Mouse (Mus musculus): ENCODE results near the gene Sertad2.

Gene Sertad2

GRCm38 (mm10) chr11:20542739-20543452 is at the start of gene Sertad2:
Gene Sertad2, plus strand, starts transcription at chr11:20543253.
- peak; percentile 100 for DNase-seq

DNA sequence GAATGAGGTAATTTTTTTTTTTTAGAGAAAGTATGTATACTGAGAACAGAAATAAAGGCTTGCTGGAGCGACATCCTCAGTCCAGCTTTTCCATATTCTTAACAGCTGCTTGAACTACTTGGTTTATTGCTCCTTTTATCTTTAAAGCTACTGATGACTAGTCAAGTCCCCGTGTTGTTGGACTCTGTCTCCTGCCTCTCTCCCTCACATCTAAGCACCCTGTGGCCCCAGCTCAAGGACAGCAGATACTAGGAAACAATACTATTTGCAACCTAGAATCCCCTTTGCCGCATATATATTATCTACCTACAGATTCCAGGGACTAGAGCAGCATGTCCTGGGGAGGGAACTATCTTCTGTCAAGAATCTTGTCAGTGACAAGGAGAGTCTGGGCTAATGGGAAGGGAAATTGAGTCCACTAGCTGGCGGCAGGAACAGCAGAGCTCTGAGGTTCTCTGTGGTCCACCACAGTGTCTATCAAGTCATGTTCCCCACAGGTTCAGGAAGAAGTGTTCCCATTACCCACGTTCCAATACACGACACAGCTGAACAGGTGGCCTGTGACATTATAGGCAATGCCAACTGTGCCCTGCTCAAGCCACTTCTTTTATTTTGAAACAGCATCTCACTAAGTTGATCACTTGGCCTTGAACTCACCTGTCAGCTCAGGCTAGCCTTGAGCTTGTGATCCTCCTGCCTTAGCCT is 49.0 kb upstream of the Sertad2 start:
- DNase-seq: no peak

DNA sequence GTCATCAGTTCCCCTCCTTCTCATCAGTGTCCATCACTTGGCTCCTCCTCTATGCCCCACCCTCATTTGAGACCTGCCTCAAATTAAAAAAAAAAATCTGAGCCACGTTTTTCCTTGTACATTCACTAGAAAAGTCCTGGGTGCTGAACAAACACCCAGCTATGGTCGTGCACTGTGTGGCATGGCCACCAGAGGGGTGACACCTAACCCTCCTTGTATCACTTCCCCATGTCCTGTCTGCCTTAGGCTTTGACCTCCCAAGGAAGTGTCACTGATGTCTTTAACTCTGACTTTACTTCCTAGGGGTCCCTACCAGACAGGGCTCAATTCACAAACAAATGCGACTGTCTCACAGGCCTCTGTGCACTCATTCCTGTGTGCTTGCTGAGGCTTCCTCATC is 42.5 kb upstream of the Sertad2 start:
- DNase-seq: no peak

DNA sequence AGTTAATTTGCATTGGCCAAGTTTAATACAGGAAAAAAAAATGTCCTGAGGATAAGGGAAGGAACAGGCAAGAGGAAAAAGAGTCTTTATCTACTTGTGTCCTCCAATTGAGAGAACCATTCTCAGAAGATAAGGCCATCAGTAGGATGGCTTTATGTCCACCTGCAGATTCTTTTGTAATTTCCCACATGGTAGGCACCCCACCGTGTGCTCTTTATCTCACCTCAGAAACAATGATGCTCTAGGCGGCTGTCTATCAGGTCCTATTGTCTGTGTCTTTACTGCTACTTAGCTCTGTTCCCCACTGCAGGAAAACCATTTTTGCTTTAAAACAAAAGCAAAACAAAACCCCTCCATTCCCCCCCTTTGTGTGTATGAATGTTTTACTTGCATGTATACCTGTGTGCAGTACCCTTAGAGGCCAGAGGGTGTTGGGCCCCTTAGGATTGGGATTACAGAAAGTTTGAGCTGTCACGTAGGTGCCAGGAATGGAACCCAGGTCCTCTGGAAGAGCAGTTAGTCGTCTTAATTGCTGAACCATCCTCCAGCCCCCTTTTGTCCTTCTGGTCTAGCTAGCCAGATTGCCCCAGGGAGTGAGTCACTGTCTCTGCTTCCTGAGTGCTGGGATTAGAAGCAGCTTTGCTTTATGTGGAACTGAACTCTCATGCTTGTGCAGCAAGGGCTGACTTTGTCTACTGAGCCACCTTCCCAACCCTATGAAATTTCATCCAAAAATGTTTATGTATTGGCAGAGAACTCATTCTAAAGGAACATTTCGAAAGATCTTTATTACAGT is 41.7 kb upstream of the Sertad2 start:
- DNase-seq: no peak

GRCm38 (mm10) chr11:20513574-20513973 is 29.5 kb upstream of the Sertad2 start:
- DNase-seq: no peak

GRCm38 (mm10) chr11:20514757-20515156 is 28.3 kb upstream of the Sertad2 start:
- peak in 1 of 2 experiments; percentile 20 for DNase-seq

DNA sequence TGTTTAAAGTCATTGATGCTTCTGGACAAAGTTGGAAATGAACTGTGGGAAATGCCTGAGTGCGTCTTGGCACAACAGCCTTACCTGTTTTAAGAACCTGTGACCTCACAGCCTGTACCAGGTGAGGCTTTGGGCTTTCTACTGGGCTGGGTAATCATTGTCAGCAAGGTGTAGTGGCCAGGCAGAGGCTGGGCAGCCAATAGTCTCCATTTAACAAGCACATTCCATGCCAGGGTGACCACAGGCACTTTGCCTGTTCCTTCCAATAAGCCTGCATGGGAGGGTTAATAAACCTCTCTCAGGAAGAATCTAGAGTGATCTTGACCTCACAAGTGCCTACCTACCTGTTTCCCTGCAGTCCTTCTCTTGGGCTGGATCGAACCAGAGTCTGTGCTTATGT is 21.7 kb upstream of the Sertad2 start:
- DNase-seq: no peak

DNA sequence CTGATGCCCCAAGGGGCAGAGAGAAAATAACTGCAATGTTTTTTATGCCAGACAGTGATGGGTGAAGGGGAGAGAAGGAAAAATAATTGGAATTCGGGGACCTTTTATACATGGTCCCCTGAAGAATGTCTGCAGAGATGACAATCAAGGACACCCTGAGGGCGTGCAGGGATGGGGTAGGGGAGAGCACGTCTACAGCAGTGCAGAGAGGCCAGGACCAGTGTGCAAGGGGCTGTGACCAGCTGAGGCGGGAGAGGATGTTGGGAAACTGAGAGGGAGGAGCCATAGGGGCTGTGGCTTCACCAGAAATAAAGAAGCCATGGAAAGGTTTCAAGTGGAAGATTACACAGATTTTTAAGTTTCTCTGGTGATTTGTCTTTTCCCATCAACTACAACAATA is 20.3 kb upstream of the Sertad2 start:
- no peak for DNase-seq

- no peak for DNase-seq
Measured at GRCm38 (mm10) chr11:20524435-20524834, 18.6 kb upstream of the Sertad2 start.

DNA sequence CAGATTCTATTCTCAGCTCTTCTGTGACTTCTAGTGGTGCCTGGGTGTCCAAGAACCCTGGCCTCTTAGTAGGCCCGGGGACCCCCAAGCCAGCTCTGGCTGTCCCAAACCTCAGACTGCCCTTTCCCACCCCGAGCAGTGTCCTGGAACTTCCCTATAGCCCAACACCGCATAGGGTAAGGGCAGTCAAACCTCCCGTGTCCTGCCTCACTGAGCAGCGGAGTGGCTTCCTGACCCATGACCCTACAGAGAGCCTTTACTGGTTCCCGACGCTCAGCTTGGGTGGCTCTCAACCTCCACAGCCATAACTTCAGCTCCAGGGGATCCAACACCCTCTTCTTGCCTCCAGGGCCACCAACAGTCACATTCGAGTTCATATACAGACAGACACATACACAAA is 17.1 kb upstream of the Sertad2 start:
- DNase-seq: peak in 1 of 2 experiments; percentile 24

DNA sequence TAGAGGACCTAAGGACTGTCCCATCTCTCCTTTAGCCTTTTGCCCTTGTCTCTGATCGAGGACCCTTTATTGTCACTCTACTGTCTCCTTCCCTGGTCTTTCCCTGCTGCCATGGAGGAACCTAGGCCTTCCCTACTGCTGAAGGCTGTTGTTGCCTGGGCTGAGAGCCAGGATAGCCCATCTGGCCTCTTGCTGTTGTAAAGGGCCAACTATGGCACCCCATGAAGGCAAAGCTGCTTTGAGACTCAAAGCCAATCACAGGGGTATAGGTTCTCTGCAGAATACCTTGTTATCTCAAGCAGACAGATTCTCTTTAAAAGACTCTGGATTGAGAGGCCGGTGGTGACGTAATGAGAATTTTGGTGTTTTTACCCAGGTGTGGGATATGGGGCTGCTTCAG is 15.2 kb upstream of the Sertad2 start:
- peak; percentile 82 to 88 for DNase-seq

DNA sequence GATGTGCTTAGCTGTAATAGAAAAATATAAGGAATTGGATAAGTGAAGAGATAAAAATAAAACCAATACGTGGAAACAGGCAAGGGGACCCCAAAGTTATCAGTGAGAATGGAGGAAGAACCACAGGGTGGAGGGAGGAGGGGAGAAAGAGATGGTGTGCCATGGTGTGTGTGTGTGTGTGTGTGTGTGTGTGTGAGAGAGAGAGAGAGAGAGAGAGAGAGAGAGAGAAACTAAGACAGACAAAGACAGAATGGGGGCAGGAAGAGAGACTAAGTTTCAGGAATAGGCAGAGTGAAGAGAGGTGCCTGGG is 11.4 kb upstream of the Sertad2 start:
- no peak for DNase-seq

GRCm38 (mm10) chr11:20531992-20532881 is 10.8 kb upstream of the Sertad2 start:
- peak; percentile 71 to 84 for DNase-seq

GRCm38 (mm10) chr11:20533231-20533630 is 9.8 kb upstream of the Sertad2 start:
- no peak for DNase-seq

GRCm38 (mm10) chr11:20537221-20537620 is 5.8 kb upstream of the Sertad2 start:
- DNase-seq: no peak

GRCm38 (mm10) chr11:20538496-20538895 is 4.6 kb upstream of the Sertad2 start:
- no peak for DNase-seq

- DNase-seq: no peak
Measured at GRCm38 (mm10) chr11:20541280-20541679, 1.8 kb upstream of the Sertad2 start.

- DNase-seq: peak in 1 of 2 experiments; percentile 66
Measured at GRCm38 (mm10) chr11:20541995-20542637, 937 bp upstream of the Sertad2 start.

DNA sequence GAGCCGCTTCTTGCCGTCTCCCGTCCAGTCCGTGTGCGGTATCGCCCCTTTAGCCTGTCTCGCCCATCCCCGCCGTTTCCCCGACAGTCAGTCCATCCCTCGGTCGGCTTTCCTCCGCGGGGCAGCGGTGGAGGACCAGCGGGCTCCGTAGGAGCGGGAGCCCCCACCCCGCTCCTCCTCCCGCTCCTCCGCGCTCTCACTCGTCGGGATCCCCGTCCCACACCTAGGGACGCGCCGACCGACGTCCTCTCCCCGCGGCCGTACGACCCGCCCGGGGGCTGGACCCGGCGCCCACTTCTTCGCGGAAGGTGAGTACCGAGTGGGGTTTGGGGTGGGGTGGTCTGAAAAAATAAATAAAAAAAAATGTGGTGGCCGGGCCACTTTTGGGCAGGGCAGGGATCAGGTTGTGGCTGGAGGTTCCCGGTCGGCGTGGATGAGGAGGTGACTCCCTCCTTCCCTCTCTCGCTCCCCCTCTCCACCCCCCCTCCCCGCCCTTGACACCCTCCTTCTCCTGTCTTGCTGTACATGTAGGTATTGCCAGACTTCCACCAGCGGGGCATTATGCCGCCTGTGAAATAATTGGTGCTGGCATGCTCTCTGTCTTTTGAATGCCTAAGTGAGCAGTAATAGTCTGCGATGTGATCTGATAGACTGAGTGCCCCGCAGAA is 534 bp downstream of the Sertad2 start:
- peak; percentile 80 to 85 for DNase-seq

DNA sequence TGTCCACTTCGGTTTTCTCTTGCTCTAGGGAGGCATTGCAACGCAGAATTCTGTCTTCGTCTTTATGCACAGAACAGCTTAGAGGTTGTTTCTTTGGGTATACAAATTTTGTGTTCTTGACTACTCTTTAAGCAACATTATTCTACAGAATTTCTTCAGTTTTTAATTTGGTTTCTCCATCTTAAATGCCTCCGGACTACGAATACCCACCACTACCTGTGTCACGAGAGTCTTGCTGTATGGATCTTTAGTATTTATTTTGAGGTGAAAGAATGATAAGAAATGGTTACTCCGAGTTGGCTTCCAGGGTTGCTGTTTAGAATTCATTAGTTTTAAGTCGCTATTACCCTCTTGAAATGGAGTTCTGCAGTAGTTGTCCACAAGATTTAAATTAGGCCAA is 1.3 kb downstream of the Sertad2 start:
- no peak for DNase-seq

GRCm38 (mm10) chr11:20544801-20545515 is 1.9 kb downstream of the Sertad2 start:
- DNase-seq: no peak
